Comparison of ENCODE assay signal across 18 mouse cellular contexts in genomic region chr2:17936527-17937139, GRCm38 (mm10).
DNase-seq lines count a peak whose midpoint lies in the region; ATAC-seq and TF ChIP-seq lines count a peak whose summit lies in the region.
"Had no signal": no experiment of that assay in that cellular context is flagged by ENCODE, and none has a peak within 500 bp of the region (broad histone marks: within the 10 kb centered on the region; RNA-seq: fewer than 3 reads in every experiment).

No protein-coding gene starts in this region.

- no peak for TF ChIP-seq CTCF in E14TG2a.4 (conservative IDR thresholded peaks at IDR 0.05; ENCODE audit: low read length)
- TF ChIP-seq CTCF in bone marrow macrophage, adult 2 months (IDR thresholded peaks at IDR 0.05; ENCODE audit: low read depth, low read length) = no peak

- TF ChIP-seq POLR2A in bone marrow macrophage, adult 2 months (IDR thresholded peaks at IDR 0.05; ENCODE audit: borderline replicate concordance, low read depth, low read length) = no peak

- H3K4me2 ChIP-seq in forebrain, embryonic 12.5 days = no peak overlapping the region
- H3K4me2 ChIP-seq: heart, embryonic 11.5 days; heart, embryonic 15.5 days; hindbrain, embryonic 15.5 days had no signal

- H3K36me3 ChIP-seq in E14TG2a.4 (ENCODE audit: insufficient read depth, low read length) = peaks cover 24% of the 10 kb centered on the region; the same call in 1 of the 2 replicates
- H3K36me3 ChIP-seq in forebrain, embryonic 12.5 days (replicated peaks) = no peaks in the 10 kb centered on the region
- H3K36me3 ChIP-seq: embryonic facial prominence, embryonic 10.5 days; heart, embryonic 15.5 days; hindbrain, embryonic 15.5 days had no signal

- DNase-seq in ES-CJ7 (ENCODE audit: low read depth, low spot score) = peak; percentile 70
- no peak for DNase-seq in urinary bladder, postnatal 25 days (ENCODE audit: low spot score)
- DNase-seq: adrenal gland, postnatal 14 days; cerebellum, adult 18-20 months; cerebellum, adult 9-11 months; cerebellum, postnatal 36 days; gastrocnemius, postnatal 36 days; heart, adult 2 months had no signal

- no peak overlapping the region for H3K9ac ChIP-seq in forebrain, embryonic 12.5 days
- H3K9ac ChIP-seq: heart, embryonic 15.5 days; hindbrain, embryonic 15.5 days had no signal

- WGBS in forebrain, embryonic 12.5 days = 92% methylated on average over 4 of the region's 4 CpGs

- peak overlapping the region; percentile 72 for H3K4me3 ChIP-seq in E14TG2a.4 (replicated peaks; ENCODE audit: low read length)
- no peak overlapping the region for H3K4me3 ChIP-seq in bone marrow macrophage, adult 2 months (ENCODE audit: insufficient read depth, low read length)
- H3K4me3 ChIP-seq in forebrain, embryonic 12.5 days (replicated peaks) = no peak overlapping the region
- H3K4me3 ChIP-seq: embryonic facial prominence, embryonic 10.5 days; heart, adult 2 months; heart, embryonic 15.5 days; hindbrain, embryonic 15.5 days had no signal

- H3K9me3 ChIP-seq in E14TG2a.4 (ENCODE audit: low read length) = peaks cover 3% of the 10 kb centered on the region; the same call in 1 of the 2 replicates
- no peaks in the 10 kb centered on the region for H3K9me3 ChIP-seq in forebrain, embryonic 12.5 days
- H3K9me3 ChIP-seq: heart, embryonic 15.5 days; hindbrain, embryonic 15.5 days had no signal

- no peaks in the 10 kb centered on the region for H3K27me3 ChIP-seq in E14TG2a.4 (ENCODE audit: insufficient read depth, low read length)
- H3K27me3 ChIP-seq in forebrain, embryonic 12.5 days = no peaks in the 10 kb centered on the region; the same call in 1 of the 2 replicates
- H3K27me3 ChIP-seq: heart, embryonic 15.5 days; hindbrain, embryonic 15.5 days had no signal

- peaks cover 87% of the 10 kb centered on the region for H3K4me1 ChIP-seq in E14TG2a.4 (replicated peaks; ENCODE audit: low read depth, low read length)
- peaks cover 10% of the 10 kb centered on the region for H3K4me1 ChIP-seq in bone marrow macrophage, adult 2 months (ENCODE audit: control insufficient read depth, insufficient read depth, low read length)
- H3K4me1 ChIP-seq in forebrain, embryonic 12.5 days = peaks cover 26% of the 10 kb centered on the region

- H3K27ac ChIP-seq in bone marrow macrophage, adult 2 months (ENCODE audit: insufficient read depth, low read depth, low read length) = peak overlapping the region; percentile 22; the same call in 1 of the 2 replicates
- H3K27ac ChIP-seq in forebrain, embryonic 12.5 days = no peak overlapping the region
- H3K27ac ChIP-seq: embryonic facial prominence, embryonic 10.5 days; heart, adult 2 months; heart, embryonic 15.5 days; hindbrain, embryonic 15.5 days had no signal

- ATAC-seq in megakaryocyte progenitor cell, adult 5-6 weeks (replicated peaks; ENCODE audit: poor library complexity) = peak; percentile 63
- no peak for ATAC-seq in forebrain, embryonic 12.5 days (ENCODE audit: low FRiP score)
- ATAC-seq: forebrain, embryonic 14.5 days; intestine, embryonic 16.5 days had no signal
